Mouse (Mus musculus): ENCODE results near the gene 1700012B07Rik.

DNA sequence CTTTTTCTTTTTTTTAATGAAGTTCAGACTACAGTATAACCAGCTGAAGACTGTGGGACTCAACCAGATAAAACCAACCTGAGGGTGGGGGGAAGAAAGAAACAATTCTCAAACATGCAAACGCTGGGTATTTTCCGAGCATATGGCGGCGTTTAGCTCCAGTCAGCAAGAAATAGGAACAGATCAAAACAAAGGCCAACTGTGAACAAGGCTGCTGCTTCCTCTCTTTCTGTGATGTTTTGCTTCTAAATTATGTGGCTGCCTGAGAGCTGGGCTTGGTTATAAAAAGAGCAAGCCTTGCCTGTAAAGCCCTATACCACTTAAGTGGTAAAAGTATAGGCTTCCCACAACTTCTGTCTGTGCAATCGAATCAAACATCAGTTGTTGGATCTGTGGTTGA is 42.5 kb downstream of the 1700012B07Rik start:
- TF ChIP-seq CTCF (IDR thresholded peaks at IDR 0.05; ENCODE audit: borderline replicate concordance, insufficient read depth, low read depth, low read length) (no peak), POLR2A (IDR thresholded peaks at IDR 0.05; ENCODE audit: borderline replicate concordance, insufficient read depth, low read length) (no peak)

Measured in cerebellum, adult 2 months (tissue).